Mouse (Mus musculus): ENCODE results near the gene Zmynd19. TPM values are rescaled to one million over a fixed set of nuclear protein-coding genes. Genes with fewer than 3 reads are reported as not detected.
"Not testable (repeated sequence)": the region's sequence is repeated elsewhere in the genome, so short reads cannot be mapped to it uniquely, and the experiment has no call there.

Zmynd19 gene
- polyA plus RNA-seq, 1 experiment from 2014 or later = 16.8 TPM

DNA sequence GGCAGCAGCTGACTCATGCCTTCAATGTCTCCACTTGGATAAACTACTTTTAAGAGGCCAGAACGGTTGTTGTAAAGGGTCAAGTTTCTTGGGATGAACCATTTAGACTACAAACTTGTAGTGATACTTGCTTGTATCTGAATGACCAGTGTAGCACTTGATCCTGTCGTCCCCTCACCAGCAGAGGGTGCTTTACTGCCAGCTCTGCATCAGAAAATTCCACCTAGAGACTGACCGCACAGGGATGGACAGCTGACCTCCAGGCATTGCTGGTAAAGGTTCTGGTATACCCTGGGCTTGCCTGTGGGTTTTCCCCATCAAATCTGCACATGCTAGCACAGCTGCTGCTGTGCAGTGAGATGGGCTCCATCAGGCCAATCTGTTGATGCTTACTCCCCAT lies 11.3 kb downstream of the Zmynd19 start:
- 42% methylated on average over 3 of the region's 3 CpGs for WGBS
- H3K27ac ChIP-seq (ENCODE audit: low read depth, low read length) = no peak overlapping the region
- ATAC-seq (ENCODE audit: low FRiP score) (no peak), DNase-seq (ENCODE audit: low spot score) (peak; percentile 47)
- no peaks in the 10 kb centered on the region for H3K9me3 ChIP-seq (ENCODE audit: control insufficient read depth, low read length)
- no peaks in the 10 kb centered on the region for H3K36me3 ChIP-seq (ENCODE audit: control insufficient read depth, insufficient read depth, low read length)
- no peak overlapping the region for H3K4me2 ChIP-seq (replicated peaks; ENCODE audit: low read depth, low read length)
- peaks cover 3% of the 10 kb centered on the region; the same call in 1 of the 2 replicates for H3K4me1 ChIP-seq (replicated peaks; ENCODE audit: control insufficient read depth, insufficient read depth, low read length)
- no peaks in the 10 kb centered on the region for H3K27me3 ChIP-seq (ENCODE audit: control insufficient read depth, insufficient read depth, low read length)
- no peak overlapping the region for H3K9ac ChIP-seq (ENCODE audit: low read depth, low read length)
- H3K4me3 ChIP-seq (ENCODE audit: low read depth, low read length) = no peak overlapping the region

DNA sequence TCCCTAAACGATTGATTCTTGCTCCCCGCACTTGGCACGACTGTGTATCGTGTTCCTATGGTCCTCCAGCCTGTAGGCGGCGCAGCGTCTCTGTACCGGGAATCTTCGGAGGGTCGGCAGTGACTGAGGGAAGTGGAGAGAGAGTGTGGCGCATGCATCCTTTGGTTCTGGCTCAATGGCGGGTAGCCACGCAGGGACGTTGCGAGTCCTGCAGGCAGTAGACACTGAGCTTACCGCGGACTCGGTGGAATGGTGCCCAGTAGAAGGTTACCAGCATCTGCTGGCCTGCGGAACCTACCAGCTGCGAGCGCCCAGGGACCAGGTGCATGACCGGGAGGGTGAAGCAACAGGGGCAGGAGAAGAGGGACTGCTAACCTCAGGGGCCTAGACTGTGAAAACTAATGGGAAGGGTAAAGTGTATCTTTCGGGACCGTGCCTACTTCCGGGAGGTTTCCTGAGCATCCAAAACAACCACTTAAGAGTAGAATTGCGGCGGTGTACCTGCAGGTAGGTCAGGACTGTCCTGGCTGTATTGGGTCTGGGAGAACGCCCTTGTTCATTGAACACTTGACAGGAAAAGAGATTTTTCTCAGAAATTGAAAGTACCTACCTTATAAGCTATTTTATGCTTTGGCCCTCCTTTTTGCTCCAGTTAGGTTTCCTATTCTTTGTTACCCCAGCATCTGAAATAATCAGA lies 12.9 kb downstream of the Zmynd19 start, which contains the start of gene Dph7:
Dph7 (plus strand) TSS at position 97 of the 697 bp plus-strand sequence.
- Histone ChIP-seq H3K9ac (ENCODE audit: low read depth, low read length) (peak within 1 kb of the TSS; percentile 90), H3K27ac (ENCODE audit: low read depth, low read length) (no peak within 1 kb of the TSS), H3K27me3 (ENCODE audit: control insufficient read depth, insufficient read depth, low read length) (no peaks in the 10 kb centered on the region), H3K36me3 (ENCODE audit: control insufficient read depth, insufficient read depth, low read length) (no peaks in the 10 kb centered on the region), H3K9me3 (ENCODE audit: control insufficient read depth, low read length) (no peaks in the 10 kb centered on the region), H3K4me1 (replicated peaks; ENCODE audit: control insufficient read depth, insufficient read depth, low read length) (peaks cover 3% of the 10 kb centered on the region; the same call in 1 of the 2 replicates), H3K4me3 (ENCODE audit: low read depth, low read length) (peak within 1 kb of the TSS; percentile 87), H3K4me2 (replicated peaks; ENCODE audit: low read depth, low read length) (peak within 1 kb of the TSS; percentile 47)
- ATAC-seq (ENCODE audit: low FRiP score) = peak; percentile 92
- DNase-seq (ENCODE audit: low spot score) = peak; percentile 95
- 1% methylated on average over 28 of the region's 28 CpGs for WGBS

DNA sequence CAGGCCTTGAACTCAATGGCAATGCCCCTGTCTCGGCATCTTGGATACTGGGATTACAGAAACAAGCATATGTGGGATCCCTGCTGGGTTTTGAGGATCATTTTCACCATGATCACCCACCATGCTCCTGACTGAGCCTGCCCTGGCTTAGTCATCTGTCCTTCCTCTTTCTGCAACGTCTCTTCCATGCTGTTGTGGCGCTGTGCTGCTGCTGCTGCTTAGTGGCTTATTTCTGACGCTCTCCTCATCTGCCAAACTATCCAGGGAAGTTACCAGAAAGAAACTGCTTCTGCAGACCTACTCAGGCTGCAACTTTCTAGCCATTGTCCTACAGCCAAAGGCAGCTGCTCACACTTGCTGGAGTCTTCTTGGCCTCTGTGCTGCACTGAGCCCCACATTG lies 20.8 kb downstream of the Zmynd19 start:
- Histone ChIP-seq H3K4me3 (ENCODE audit: low read depth, low read length) (no peak overlapping the region), H3K27me3 (ENCODE audit: control insufficient read depth, insufficient read depth, low read length) (no peaks in the 10 kb centered on the region), H3K4me2 (replicated peaks; ENCODE audit: low read depth, low read length) (no peak overlapping the region), H3K9me3 (ENCODE audit: control insufficient read depth, low read length) (no peaks in the 10 kb centered on the region), H3K27ac (ENCODE audit: low read depth, low read length) (no peak overlapping the region), H3K9ac (ENCODE audit: low read depth, low read length) (no peak overlapping the region), H3K4me1 (replicated peaks; ENCODE audit: control insufficient read depth, insufficient read depth, low read length) (peaks cover 3% of the 10 kb centered on the region; the same call in 1 of the 2 replicates), H3K36me3 (ENCODE audit: control insufficient read depth, insufficient read depth, low read length) (peaks cover 9% of the 10 kb centered on the region; the same call in 1 of the 2 replicates)
- WGBS = 95% methylated on average over 4 of the region's 4 CpGs
- DNase-seq (ENCODE audit: low spot score) (no peak), ATAC-seq (ENCODE audit: low FRiP score) (no peak)

DNA sequence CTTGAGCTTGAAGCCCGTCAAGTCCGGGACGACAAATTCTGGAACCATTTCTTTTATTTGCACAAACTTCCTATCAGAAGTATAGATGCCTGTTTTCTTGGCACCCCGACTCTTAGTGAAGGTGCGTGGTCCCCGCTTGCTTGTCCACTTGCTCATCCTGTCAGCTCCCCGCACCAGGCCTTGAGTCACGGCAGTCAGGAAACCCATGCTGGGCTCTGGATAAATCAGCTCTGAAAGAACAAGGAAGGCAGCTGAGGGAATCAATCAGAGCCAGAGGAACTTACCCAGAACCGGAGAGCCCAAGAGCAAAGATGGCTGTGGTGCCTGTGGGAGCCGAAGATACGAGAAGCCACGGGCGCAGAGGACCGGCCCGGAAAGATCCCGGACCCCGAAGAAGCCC lies 24.9 kb downstream of the Zmynd19 start:
- not testable (repeated sequence) for H3K4me1 ChIP-seq (replicated peaks; ENCODE audit: control insufficient read depth, insufficient read depth, low read length); H3K27me3 ChIP-seq (ENCODE audit: control insufficient read depth, insufficient read depth, low read length); H3K36me3 ChIP-seq (ENCODE audit: control insufficient read depth, insufficient read depth, low read length); ATAC-seq (ENCODE audit: low FRiP score); DNase-seq (ENCODE audit: low spot score); H3K9me3 ChIP-seq (ENCODE audit: control insufficient read depth, low read length)
- peak overlapping the region; percentile 94 for H3K4me2 ChIP-seq (replicated peaks; ENCODE audit: low read depth, low read length)
- 2% methylated on average over 17 of the region's 17 CpGs for WGBS
- H3K9ac ChIP-seq (ENCODE audit: low read depth, low read length) = peak overlapping the region; percentile 61
- peak overlapping the region; percentile 24; the same call in 1 of the 2 replicates for H3K27ac ChIP-seq (ENCODE audit: low read depth, low read length)
- peak overlapping the region; percentile 57 for H3K4me3 ChIP-seq (ENCODE audit: low read depth, low read length)

DNA sequence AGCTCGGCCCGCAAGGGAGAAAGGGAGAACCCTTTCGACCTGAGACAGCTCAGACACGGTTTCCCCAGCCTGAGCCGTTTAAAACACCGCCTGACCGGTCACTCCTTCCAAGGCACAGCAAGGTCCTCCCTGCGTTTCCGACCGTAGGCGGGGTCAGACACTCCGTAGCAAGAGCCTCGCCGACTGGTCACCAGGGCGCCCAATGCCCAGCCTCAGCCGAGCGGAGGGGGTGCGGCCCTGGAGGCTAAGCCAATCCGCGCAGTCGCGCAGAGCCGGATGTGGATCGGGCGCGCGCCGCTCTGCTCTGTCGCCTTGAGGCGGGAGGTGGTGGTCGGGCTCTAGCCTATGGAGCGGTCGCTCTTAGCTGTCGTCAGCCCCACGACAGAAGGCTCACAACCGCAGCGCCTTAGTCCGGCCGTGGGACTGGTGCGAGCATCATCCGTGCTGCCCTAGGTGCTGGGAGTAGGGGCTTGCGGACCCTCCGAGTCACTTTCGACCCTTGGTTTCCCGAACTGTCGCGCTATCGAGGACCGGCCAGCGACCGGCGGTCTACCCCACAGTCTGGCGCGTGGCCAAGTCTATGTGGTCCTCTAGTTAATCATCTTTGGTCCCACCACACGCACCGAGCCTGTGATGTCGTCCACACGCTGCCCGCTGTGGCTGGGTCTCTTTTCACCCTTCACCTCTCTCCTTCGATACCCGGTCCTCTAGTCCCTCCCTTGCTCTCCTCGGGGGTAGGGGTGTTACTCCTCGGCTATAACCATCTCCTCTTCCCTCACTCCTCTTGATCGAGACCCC lies 25.5 kb downstream of the Zmynd19 start, which contains the start of gene Mrpl41:
Mrpl41 (minus strand) TSS at position 193 of the 798 bp plus-strand sequence.
- H3K9me3 ChIP-seq (ENCODE audit: control insufficient read depth, low read length) = no peaks in the 10 kb centered on the region
- H3K27me3 ChIP-seq (ENCODE audit: control insufficient read depth, insufficient read depth, low read length) = no peaks in the 10 kb centered on the region
- DNase-seq (ENCODE audit: low spot score) (peak; percentile 97), ATAC-seq (ENCODE audit: low FRiP score) (peak; percentile 100)
- H3K4me2 ChIP-seq (replicated peaks; ENCODE audit: low read depth, low read length) = peak within 1 kb of the TSS; percentile 94
- peak within 1 kb of the TSS; percentile 57 for H3K4me3 ChIP-seq (ENCODE audit: low read depth, low read length)
- WGBS = under 1% methylated on average over 63 of the region's 64 CpGs
- H3K27ac ChIP-seq (ENCODE audit: low read depth, low read length) = peak within 1 kb of the TSS; percentile 82
- peak within 1 kb of the TSS; percentile 71 for H3K9ac ChIP-seq (ENCODE audit: low read depth, low read length)
- peaks cover 3% of the 10 kb centered on the region; the same call in 1 of the 2 replicates for H3K4me1 ChIP-seq (replicated peaks; ENCODE audit: control insufficient read depth, insufficient read depth, low read length)
- no peaks in the 10 kb centered on the region for H3K36me3 ChIP-seq (ENCODE audit: control insufficient read depth, insufficient read depth, low read length)

DNA sequence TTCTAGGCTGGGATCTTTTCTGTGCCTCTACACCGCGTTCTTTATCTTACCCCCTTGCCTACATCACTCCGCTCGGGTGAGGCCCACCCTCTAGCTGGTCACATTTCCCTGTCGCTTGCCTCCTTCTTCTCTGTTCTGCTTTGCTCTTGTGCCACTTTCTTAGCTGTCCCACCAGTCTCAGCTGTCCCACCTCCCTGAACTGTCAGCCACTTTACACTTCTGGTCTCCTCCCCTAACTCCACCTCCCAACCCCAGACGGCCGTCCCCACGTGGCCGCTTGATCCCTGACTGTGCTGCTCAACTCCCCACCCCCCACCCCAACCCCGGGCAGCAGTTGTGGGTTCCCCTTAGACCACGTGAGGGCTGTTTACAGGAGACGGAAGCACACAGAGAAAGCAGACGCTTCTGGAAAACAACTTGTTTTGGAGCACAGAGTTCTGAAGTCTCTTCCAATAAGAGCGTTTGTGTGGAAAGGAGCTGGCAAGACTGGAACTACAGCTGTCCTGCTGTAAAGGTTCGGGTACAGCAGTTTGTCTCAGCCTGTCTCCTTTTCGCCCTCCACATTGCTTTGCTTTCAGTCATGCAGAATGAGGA lies 26.2 kb downstream of the Zmynd19 start, which contains the start of gene Pnpla7:
Pnpla7 (plus strand) TSS at position 330 of the 594 bp plus-strand sequence.
- WGBS = under 1% methylated on average over 16 of the region's 16 CpGs
- Histone ChIP-seq H3K4me3 (ENCODE audit: low read depth, low read length) (peak within 1 kb of the TSS; percentile 57), H3K4me2 (replicated peaks; ENCODE audit: low read depth, low read length) (peak within 1 kb of the TSS; percentile 94), H3K27me3 (ENCODE audit: control insufficient read depth, insufficient read depth, low read length) (no peaks in the 10 kb centered on the region), H3K9ac (ENCODE audit: low read depth, low read length) (peak within 1 kb of the TSS; percentile 71), H3K4me1 (replicated peaks; ENCODE audit: control insufficient read depth, insufficient read depth, low read length) (peaks cover 3% of the 10 kb centered on the region; the same call in 1 of the 2 replicates), H3K27ac (ENCODE audit: low read depth, low read length) (peak within 1 kb of the TSS; percentile 82), H3K36me3 (ENCODE audit: control insufficient read depth, insufficient read depth, low read length) (no peaks in the 10 kb centered on the region), H3K9me3 (ENCODE audit: control insufficient read depth, low read length) (no peaks in the 10 kb centered on the region)
- DNase-seq (ENCODE audit: low spot score) (peak; percentile 66), ATAC-seq (ENCODE audit: low FRiP score) (peak; percentile 31)

DNA sequence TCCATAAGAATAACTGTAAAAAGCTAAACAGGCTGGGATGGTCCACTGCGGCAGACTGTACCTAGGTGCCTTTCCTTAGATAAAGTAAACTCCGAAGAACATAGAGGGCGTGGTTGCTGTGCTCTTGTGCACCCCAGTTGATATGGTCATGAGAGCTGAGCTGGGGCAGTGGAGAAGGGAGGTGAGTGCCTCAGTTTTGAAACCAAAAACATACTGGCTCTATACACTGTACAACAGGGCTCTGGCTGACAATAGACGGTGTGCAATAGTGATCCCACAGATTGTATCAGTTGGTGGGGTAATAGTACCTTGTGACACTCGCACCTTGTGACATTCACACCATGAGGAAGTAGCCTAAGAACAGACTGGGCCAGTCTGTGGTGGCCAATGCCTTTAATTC lies 27.4 kb downstream of the Zmynd19 start:
- Histone ChIP-seq H3K4me2 (replicated peaks; ENCODE audit: low read depth, low read length) (no peak overlapping the region), H3K27ac (ENCODE audit: low read depth, low read length) (no peak overlapping the region), H3K9me3 (ENCODE audit: control insufficient read depth, low read length) (no peaks in the 10 kb centered on the region), H3K4me3 (ENCODE audit: low read depth, low read length) (no peak overlapping the region), H3K27me3 (ENCODE audit: control insufficient read depth, insufficient read depth, low read length) (no peaks in the 10 kb centered on the region), H3K36me3 (ENCODE audit: control insufficient read depth, insufficient read depth, low read length) (no peaks in the 10 kb centered on the region), H3K9ac (ENCODE audit: low read depth, low read length) (no peak overlapping the region), H3K4me1 (replicated peaks; ENCODE audit: control insufficient read depth, insufficient read depth, low read length) (peaks cover 3% of the 10 kb centered on the region; the same call in 1 of the 2 replicates)
- no peak for DNase-seq (ENCODE audit: low spot score)
- ATAC-seq (ENCODE audit: low FRiP score) = no peak
- WGBS = 96% methylated on average over 5 of the region's 5 CpGs

DNA sequence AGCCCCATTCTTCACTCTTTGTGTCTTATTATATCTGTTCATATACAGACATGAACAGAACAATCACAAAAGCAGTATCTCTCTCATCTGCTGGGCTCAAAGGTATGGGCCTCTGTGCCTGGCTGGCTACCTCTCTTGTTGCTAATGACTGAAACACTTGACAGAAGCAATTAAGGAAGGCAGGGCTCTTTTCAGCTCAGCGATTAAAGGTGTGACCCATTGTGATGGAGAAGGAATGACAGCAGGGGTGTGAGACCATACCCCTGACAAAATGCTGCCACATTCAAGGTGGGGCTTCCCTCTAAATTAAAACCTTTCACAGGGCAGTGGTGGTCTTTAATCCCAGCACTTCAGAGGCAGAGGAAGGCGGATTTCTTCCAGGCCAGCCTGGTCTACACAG lies 38.2 kb downstream of the Zmynd19 start:
- Histone ChIP-seq H3K4me1 (replicated peaks; ENCODE audit: control insufficient read depth, insufficient read depth, low read length) (no peaks in the 10 kb centered on the region), H3K27ac (ENCODE audit: low read depth, low read length) (no peak overlapping the region), H3K4me2 (replicated peaks; ENCODE audit: low read depth, low read length) (no peak overlapping the region), H3K9me3 (ENCODE audit: control insufficient read depth, low read length) (no peaks in the 10 kb centered on the region), H3K9ac (ENCODE audit: low read depth, low read length) (no peak overlapping the region), H3K27me3 (ENCODE audit: control insufficient read depth, insufficient read depth, low read length) (no peaks in the 10 kb centered on the region), H3K4me3 (ENCODE audit: low read depth, low read length) (no peak overlapping the region), H3K36me3 (ENCODE audit: control insufficient read depth, insufficient read depth, low read length) (no peaks in the 10 kb centered on the region)
- DNase-seq (ENCODE audit: low spot score) (no peak), ATAC-seq (ENCODE audit: low FRiP score) (no peak)
- 68% methylated on average over 2 of the region's 2 CpGs for WGBS
